Mouse (Mus musculus) MEL (cell line): ENCODE results near the gene Reep1. TPM values are rescaled to one million over a fixed set of nuclear protein-coding genes. Genes with fewer than 3 reads are reported as not detected.

Source experiments
- DNase-seq: peaks from one replicate; pipeline ENCODE4 v3.0.0; 2011; ENCODE audit warnings: low read depth, low spot score
- H3K27ac ChIP-seq: 2 replicates; pipeline ENCODE4 v1.5.1; 2012; ENCODE audit warnings: low read depth, mild to moderate bottlenecking, control low read depth, low read length, moderate library complexity; ENCODE audit not compliant: control insufficient read depth
- H3K27me3 ChIP-seq, 2 experiments: fragments of 150-350 bp in 1 of 2; sonication (generic) in 1 of 2; 2 replicates each; pipeline ENCODE4 v1.6.1; 2012; ENCODE audit warnings: low read length in 2 of 2, mild to moderate bottlenecking in 2 of 2, improper control_type of control experiment in 1 of 2, moderate library complexity in 1 of 2; ENCODE audit not compliant: insufficient read depth in 2 of 2, control insufficient read depth in 1 of 2
- H3K36me3 ChIP-seq, 2 experiments: 2 replicates each; pipeline ENCODE4 v1.6.1; 2012 to 2014; ENCODE audit warnings: low read length in 2 of 2, improper control_type of control experiment in 1 of 2, inconsistent platforms in 1 of 2, mild to moderate bottlenecking in 1 of 2; ENCODE audit not compliant: insufficient read depth in 2 of 2, control insufficient read depth in 1 of 2
- H3K4me1 ChIP-seq, 2 experiments: fragments of 150-350 bp in 1 of 2; sonication (generic) in 1 of 2; 2 replicates each; pipeline ENCODE4 v1.6.1; 2012; ENCODE audit warnings: low read length in 2 of 2, improper control_type of control experiment in 1 of 2, mild to moderate bottlenecking in 1 of 2; ENCODE audit not compliant: insufficient read depth in 2 of 2, control insufficient read depth in 1 of 2
- H3K4me3 ChIP-seq, 2 experiments: fragments of 150-350 bp in 1 of 2; sonication (generic) in 1 of 2; 2 replicates each; pipeline ENCODE4 v1.5.1; 2012; ENCODE audit warnings: low read depth in 2 of 2, low read length in 2 of 2, mild to moderate bottlenecking in 2 of 2, moderate library complexity in 2 of 2, control low read depth in 1 of 2, improper control_type of control experiment in 1 of 2; ENCODE audit not compliant: control insufficient read depth in 1 of 2, insufficient read depth in 1 of 2
- H3K79me2 ChIP-seq: 2 replicates; pipeline ENCODE4 v1.6.1; 2012; ENCODE audit warnings: mild to moderate bottlenecking, low read length, moderate library complexity; ENCODE audit not compliant: control insufficient read depth, poor library complexity, insufficient read depth
- H3K9ac ChIP-seq: 2 replicates; pipeline ENCODE4 v1.6.1; 2012; ENCODE audit warnings: low read depth, mild to moderate bottlenecking, control low read depth, low read length, moderate library complexity; ENCODE audit not compliant: control insufficient read depth, poor library complexity, severe bottlenecking
- H3K9me3 ChIP-seq: fragments of 150-350 bp; sonication (generic); replicated peaks from 2 replicates; pipeline ENCODE4 v1.6.1; 2012; ENCODE audit warnings: mild to moderate bottlenecking, low read length, improper control_type of control experiment, moderate library complexity; ENCODE audit not compliant: insufficient read depth
- BHLHE40 ChIP-seq: IDR thresholded peaks from 2 replicates; pipeline ENCODE4 v1.6.1; 2012; ENCODE audit warnings: low read depth, mild to moderate bottlenecking, inconsistent platforms, low read length, improper control_type of control experiment, borderline replicate concordance
- CHD1 ChIP-seq: IDR thresholded peaks from 2 replicates; pipeline ENCODE4 v1.6.1; 2012; ENCODE audit warnings: low read depth, mild to moderate bottlenecking, inconsistent platforms, low read length, improper control_type of control experiment
- CTCF ChIP-seq, 3 experiments: IDR thresholded peaks in 2 of 3; conservative IDR thresholded peaks in 1 of 3; 2 replicates each; pipeline ENCODE4 v1.5.1; 2011 to 2012; ENCODE audit warnings: low read length in 3 of 3, low read depth in 2 of 3, mild to moderate bottlenecking in 2 of 3, improper control_type of control experiment in 1 of 3, inconsistent platforms in 1 of 3, mixed read lengths in 1 of 3, moderate library complexity in 1 of 3; ENCODE audit not compliant: control insufficient read depth in 1 of 3, insufficient read depth in 1 of 3, poor library complexity in 1 of 3, severe bottlenecking in 1 of 3
- E2F4 ChIP-seq: IDR thresholded peaks from 2 replicates; pipeline ENCODE4 v1.6.1; 2011; ENCODE audit warnings: low read depth, low read length, improper control_type of control experiment, borderline replicate concordance
- GATA1 ChIP-seq: IDR thresholded peaks from 2 replicates; pipeline ENCODE4 v1.6.1; 2011; ENCODE audit warnings: low read depth, low read length, improper control_type of control experiment
- MEF2A ChIP-seq: IDR thresholded peaks from 2 replicates; pipeline ENCODE4 v1.6.1; 2014; ENCODE audit warnings: low read depth, mild to moderate bottlenecking, inconsistent platforms, low read length, improper control_type of control experiment; ENCODE audit not compliant: poor library complexity, insufficient replicate concordance, severe bottlenecking; ENCODE audit errors: extremely low read depth
- POLR2A ChIP-seq, 2 experiments: IDR thresholded peaks; 2 replicates each; pipeline ENCODE4 v1.6.1; 2011 to 2012; ENCODE audit warnings: low read length in 2 of 2, mild to moderate bottlenecking in 2 of 2, control low read depth in 1 of 2, improper control_type of control experiment in 1 of 2, low read depth in 1 of 2, moderate library complexity in 1 of 2; ENCODE audit not compliant: control insufficient read depth in 1 of 2, insufficient read depth in 1 of 2, poor library complexity in 1 of 2
- RAD21 ChIP-seq: IDR thresholded peaks from 2 replicates; pipeline ENCODE4 v1.6.1; 2011; ENCODE audit warnings: mild to moderate bottlenecking, low read depth, low read length, improper control_type of control experiment
- RCOR1 ChIP-seq: IDR thresholded peaks from 2 replicates; pipeline ENCODE4 v1.6.1; 2012; ENCODE audit warnings: low read depth, mild to moderate bottlenecking, inconsistent platforms, low read length, improper control_type of control experiment
- TCF12 ChIP-seq: IDR thresholded peaks from 2 replicates; pipeline ENCODE4 v1.6.1; 2014; ENCODE audit warnings: low read depth, mild to moderate bottlenecking, inconsistent platforms, low read length, improper control_type of control experiment, moderate library complexity
- UBTF ChIP-seq: IDR thresholded peaks from 2 replicates; pipeline ENCODE4 v1.6.1; 2012; ENCODE audit warnings: low read depth, mild to moderate bottlenecking, inconsistent platforms, low read length, improper control_type of control experiment, moderate library complexity, borderline replicate concordance; ENCODE audit not compliant: insufficient read depth
- USF2 ChIP-seq, 2 experiments: IDR thresholded peaks; 2 replicates each; pipeline ENCODE4 v1.6.1; 2011 to 2012; ENCODE audit warnings: improper control_type of control experiment in 2 of 2, low read length in 2 of 2, borderline replicate concordance in 1 of 2, inconsistent platforms in 1 of 2, low read depth in 1 of 2, mild to moderate bottlenecking in 1 of 2; ENCODE audit not compliant: insufficient read depth in 1 of 2
- ZKSCAN1 ChIP-seq: IDR thresholded peaks from 2 replicates; pipeline ENCODE4 v1.6.1; 2012; ENCODE audit warnings: low read depth, mild to moderate bottlenecking, inconsistent platforms, low read length, improper control_type of control experiment, moderate library complexity
- ZMIZ1 ChIP-seq: IDR thresholded peaks from 2 replicates; pipeline ENCODE4 v1.6.1; 2012; ENCODE audit warnings: low read depth, mild to moderate bottlenecking, inconsistent platforms, low read length, improper control_type of control experiment, moderate library complexity
- ZNF384 ChIP-seq: IDR thresholded peaks from 2 replicates; pipeline ENCODE4 v1.6.1; 2012; ENCODE audit warnings: low read depth, mild to moderate bottlenecking, inconsistent platforms, low read length, improper control_type of control experiment
- polyA plus RNA-seq, 2 experiments: library from polyadenylated mRNA; stranded (reverse) in 1 of 2; unstranded in 1 of 2; fragments of >175 nt in 1 of 2; fragments of >200 nt in 1 of 2; gene quantifications; 2 replicates each; pipeline versions ENCODE4 v1.2.1 to v1.2.4; 2012; ENCODE audit warnings: low replicate concordance in 2 of 2, low read depth in 1 of 2; ENCODE audit not compliant: insufficient read length in 2 of 2, insufficient read depth in 1 of 2, missing spikeins in 1 of 2
- total RNA-seq: library from RNA; depleted of rRNA; stranded (reverse); fragments of 300-350 nt; gene quantifications from 2 replicates; pipeline ENCODE4 v1.2.3, GENCODE M21; 2012

Reep1 gene
- total and polyA plus RNA-seq, 3 experiments = 0.12 to 0.36 TPM; not detected in 1

DNA sequence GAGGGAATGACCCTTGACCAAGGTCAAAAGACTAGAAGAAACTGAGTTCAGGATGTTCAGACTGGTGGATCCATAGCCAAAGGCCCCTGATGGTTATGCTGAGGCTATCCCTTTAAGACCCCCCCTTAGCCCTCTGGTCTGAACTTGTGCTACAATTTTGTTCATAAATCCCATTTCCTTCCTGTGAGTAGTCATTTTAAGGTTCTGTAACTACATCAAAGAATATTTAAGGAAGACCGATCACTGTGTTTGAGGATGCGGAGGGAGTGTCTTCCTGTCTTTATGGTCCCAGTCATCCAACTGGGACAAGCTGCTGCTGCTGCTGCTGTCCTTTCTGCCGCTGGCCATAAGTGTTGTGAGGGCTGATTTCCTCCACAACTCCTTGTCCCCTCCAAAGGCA, 3.0 kb downstream of the Reep1 start:
- DNase-seq = no peak
- no peaks in the 10 kb centered on the region for H3K79me2 ChIP-seq
- H3K27ac ChIP-seq = no peak overlapping the region
- H3K36me3 ChIP-seq = no peaks in the 10 kb centered on the region
- TF ChIP-seq UBTF (no peak), ZMIZ1 (no peak), POLR2A (IDR thresholded peaks at IDR 0.05; ENCODE audit: control insufficient read depth in 1 of 2, insufficient read depth in 1 of 2, low read depth in 1 of 2, low read length in 2 of 2, poor library complexity in 1 of 2) (no peak), USF2 (IDR thresholded peaks at IDR 0.05; ENCODE audit: borderline replicate concordance in 1 of 2, insufficient read depth in 1 of 2, low read depth in 1 of 2, low read length in 2 of 2) (no peak), TCF12 (no peak), ZKSCAN1 (no peak), CHD1 (no peak), GATA1 (no peak), E2F4 (no peak), CTCF (IDR thresholded peaks at IDR 0.05 in 2 of 3, conservative IDR thresholded peaks at IDR 0.05 in 1 of 3; ENCODE audit: control insufficient read depth in 1 of 3, insufficient read depth in 1 of 3, low read depth in 2 of 3, low read length in 3 of 3, poor library complexity in 1 of 3, severe bottlenecking in 1 of 3) (no peak), MEF2A (no peak), RCOR1 (no peak)
- TF ChIP-seq, all 39 proteins: peak for 0
- Histone ChIP-seq H3K9me3 (no peaks in the 10 kb centered on the region), H3K4me3 (no peak overlapping the region), H3K27me3 (peaks cover 1 to 5% of the 10 kb centered on the region in 2 experiments; a peak in 3 of 4 replicates), H3K9ac (no peak overlapping the region), H3K4me1 (no peaks in the 10 kb centered on the region)

- no peak for TF ChIP-seq RAD21
- no peak for TF ChIP-seq ZKSCAN1
- TF ChIP-seq BHLHE40 = no peak
- TF ChIP-seq, all 39 proteins: peak for 0
- Histone ChIP-seq H3K79me2 (no peaks in the 10 kb centered on the region), H3K36me3 (no peaks in the 10 kb centered on the region), H3K9me3 (no peaks in the 10 kb centered on the region), H3K4me1 (no peaks in the 10 kb centered on the region), H3K27me3 (peaks cover 1 to 5% of the 10 kb centered on the region in 2 experiments; a peak in 3 of 4 replicates), H3K27ac (no peak overlapping the region), H3K9ac (no peak overlapping the region), H3K4me3 (no peak overlapping the region)
- no peak for DNase-seq
These were observed 3.8 kb downstream of the Reep1 start for GRCm38 (mm10) chr6:71711201-71711600.

- peak; percentile 19 for DNase-seq
- H3K27ac ChIP-seq = no peak overlapping the region
- TF ChIP-seq RAD21 = no peak; the same call in 1 of the 2 replicates
- peak; percentile 88 for TF ChIP-seq ZNF384
- TF ChIP-seq CTCF (IDR thresholded peaks at IDR 0.05 in 2 of 3, conservative IDR thresholded peaks at IDR 0.05 in 1 of 3; ENCODE audit: control insufficient read depth in 1 of 3, insufficient read depth in 1 of 3, low read depth in 2 of 3, low read length in 3 of 3, poor library complexity in 1 of 3, severe bottlenecking in 1 of 3) = peak in 1 of 3 experiments; percentile 11; a peak in 1 of 6 replicates
- H3K4me1 ChIP-seq = peaks cover 2 to 8% of the 10 kb centered on the region in 2 experiments; a peak in 3 of 4 replicates
- H3K9ac ChIP-seq = no peak overlapping the region
- no peaks in the 10 kb centered on the region for H3K79me2 ChIP-seq
- no peak overlapping the region for H3K4me3 ChIP-seq
- no peaks in the 10 kb centered on the region for H3K9me3 ChIP-seq
- peaks cover 0 to 8% of the 10 kb centered on the region in 2 experiments; a peak in 2 of 4 replicates for H3K36me3 ChIP-seq
- H3K27me3 ChIP-seq = peaks cover 1 to 5% of the 10 kb centered on the region in 2 experiments; a peak in 3 of 4 replicates
These were observed 6.2 kb downstream of the Reep1 start for GRCm38 (mm10) chr6:71713532-71713931.
